Mouse (Mus musculus): Measurements from ENCODE around the gene Tmem232. TPM values are rescaled to one million over a fixed set of nuclear protein-coding genes. Genes with fewer than 3 reads are reported as not detected.
A peak's percentile ranks its signal among the peaks of the same experiment; 100 is the strongest.
"Not testable (repeated sequence)": the region's sequence is repeated elsewhere in the genome, so short reads cannot be mapped to it uniquely, and the experiment has no call there.

The Tmem232 gene
- total RNA-seq, 2 experiments from 2014 or later = 11.0 to 11.6 TPM

DNA sequence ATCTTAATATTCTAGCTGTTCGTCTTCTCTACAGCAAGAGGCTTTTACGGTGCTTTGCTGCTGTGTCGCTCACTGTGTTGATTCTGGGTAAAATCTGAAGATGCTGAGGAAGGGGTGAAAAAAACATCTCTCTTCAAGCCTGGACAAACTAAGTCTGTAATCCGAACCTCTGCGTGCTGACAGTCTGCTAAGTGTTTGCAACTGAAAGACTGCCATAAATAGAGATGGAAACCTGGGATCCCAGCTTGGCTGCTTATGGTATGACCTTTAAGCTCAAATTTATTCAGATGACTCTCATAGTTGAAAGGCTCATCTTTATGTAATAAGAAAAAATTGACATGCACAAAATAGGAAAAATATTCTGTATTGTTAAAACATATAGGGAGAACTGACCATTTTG lies 242.8 kb downstream of the Tmem232 start:
- DNase-seq = no peak
- intact Hi-C loops (cut with DNase I; ENCODE audit: low total_unique reads) = no loop called here

GRCm38 (mm10) chr17:65252160-65252559 lies 288.4 kb downstream of the Tmem232 start:
- DNase-seq = peak; percentile 29
- intact Hi-C loops (cut with DNase I; ENCODE audit: low total_unique reads) = no loop called here

DNA sequence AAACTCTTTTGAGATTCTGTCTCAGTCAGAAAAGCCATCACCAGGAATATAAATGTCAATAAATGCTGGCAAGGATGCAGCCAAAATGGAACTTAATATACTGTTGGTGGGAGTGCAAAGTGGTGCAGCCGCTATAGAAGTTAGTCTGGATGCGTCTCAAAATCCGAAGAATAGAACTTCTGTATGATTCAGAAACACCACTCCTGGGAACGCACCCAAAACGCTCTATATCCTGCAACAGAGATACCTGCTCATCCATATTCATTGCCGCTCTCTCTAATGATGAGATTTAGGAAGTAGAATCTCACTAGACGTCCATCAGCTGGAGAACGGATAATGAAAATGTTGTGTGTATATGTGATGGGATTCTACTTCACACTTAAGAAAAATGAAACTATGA lies 290.3 kb downstream of the Tmem232 start:
- intact Hi-C loops (cut with DNase I; ENCODE audit: low total_unique reads) = no loop called here
- no peak for DNase-seq

DNA sequence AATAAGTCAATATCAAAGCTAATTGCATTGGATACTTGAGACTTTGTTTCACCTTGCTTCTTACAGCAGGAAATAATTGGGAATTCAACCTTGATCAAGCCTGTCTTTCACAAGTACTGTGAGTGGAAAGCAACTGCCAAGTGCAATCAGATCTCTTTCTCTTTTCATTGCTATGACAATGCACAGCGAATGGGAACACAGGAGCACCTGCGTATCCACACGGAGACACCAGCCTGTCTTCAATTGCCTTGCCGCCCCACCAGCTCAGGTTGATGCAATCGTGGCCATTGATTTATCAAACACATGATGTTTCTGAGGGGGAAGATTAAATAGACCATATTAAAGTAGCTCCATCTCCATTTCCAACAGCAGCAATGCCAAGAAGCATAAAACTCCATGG lies 296.9 kb downstream of the Tmem232 start:
- intact Hi-C loops (cut with DNase I; ENCODE audit: low total_unique reads) = no loop called here
- no peak for DNase-seq

- intact Hi-C loops (cut with DNase I; ENCODE audit: low total_unique reads) = no loop called here
- no peak for DNase-seq
These were observed 315.1 kb downstream of the Tmem232 start for GRCm38 (mm10) chr17:65225347-65225916.

DNA sequence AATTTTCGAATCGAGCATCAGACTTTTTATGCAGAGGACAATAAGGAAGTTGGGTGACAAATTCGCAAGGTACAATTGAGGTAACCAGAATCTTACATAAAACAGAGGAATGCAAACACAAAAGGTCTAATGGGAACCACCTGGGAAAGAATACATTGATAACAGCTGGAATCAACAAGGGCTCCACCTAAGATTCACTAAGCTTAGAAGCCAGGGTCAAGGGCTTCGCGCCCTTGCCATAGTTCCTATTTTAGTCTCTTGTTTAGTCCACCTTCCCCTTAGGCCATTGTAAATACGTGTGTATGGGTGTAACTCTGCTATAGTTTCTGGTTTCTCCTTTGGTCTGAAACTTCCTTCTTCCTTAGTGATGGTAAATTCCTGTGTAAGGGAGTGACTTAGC lies 318.9 kb downstream of the Tmem232 start:
- DNase-seq; intact Hi-C loops (cut with DNase I; ENCODE audit: low total_unique reads): not testable (repeated sequence)

Small RNAs within 50 kb of the gene (microRNA-seq; reads per million reads assigned to microRNA genes)
- 0 reads per million in 2 experiments for gene Gm25731

Other genes with a start within 250 kb of the Tmem232 start
- 100 to 1,000 TPM; 121 to 126 TPM for gene Vapa, start 72.8 kb upstream of the Tmem232 start, total RNA-seq (2021)
- gene Txndc2, start 101.4 kb upstream of the Tmem232 start, total RNA-seq (2021) = not detected
- 10 to 100 TPM; 14.1 to 15.4 TPM for gene Rab31, start 232.0 kb upstream of the Tmem232 start, total RNA-seq (2021)
- 10 to 100 TPM; 29.4 to 30.3 TPM for gene Ppp4r1, start 241.8 kb upstream of the Tmem232 start, total RNA-seq (2021)

Measured in gastrocnemius, postnatal 14 days (tissue).